Mouse (Mus musculus) common myeloid progenitor, adult 5-6 weeks (primary cell): ENCODE measurements around the gene Orai2. TPM values are rescaled to one million over a fixed set of nuclear protein-coding genes. Genes with fewer than 3 reads are reported as not detected.
"Not testable (repeated sequence)": the region's sequence is repeated elsewhere in the genome, so short reads cannot be mapped to it uniquely, and the experiment has no call there.

Source experiments
- ATAC-seq: replicated peaks from 2 replicates; pipeline ENCODE4 v1.8.0; 2016; ENCODE audit warnings: low read depth, mild to moderate bottlenecking, moderate TSS enrichment, inconsistent platforms; ENCODE audit not compliant: poor library complexity, severe bottlenecking
- total RNA-seq: library from RNA; stranded (forward); fragments of 200-1000, 187-1606 nt; gene quantifications from 2 replicates; pipeline ENCODE4 v1.2.3, GENCODE M21; 2017

The Orai2 gene
- total RNA-seq, 1 experiment from 2014 or later, result 33.7 TPM

- peak; percentile 43 for ATAC-seq
Measured at GRCm38 (mm10) chr5:136140057-136140482, 30.4 kb downstream of the Orai2 start.

GRCm38 (mm10) chr5:136139393-136139792 is 31.1 kb downstream of the Orai2 start:
- no peak for ATAC-seq

GRCm38 (mm10) chr5:136137658-136138274 is 32.7 kb downstream of the Orai2 start:
- 0 out of 2 replicates have a peak, but pooled peaks have one; percentile 21 for ATAC-seq

- ATAC-seq, result no peak
Measured at GRCm38 (mm10) chr5:136136292-136136990, 34.1 kb downstream of the Orai2 start.

- ATAC-seq, result peak; percentile 86
Measured at GRCm38 (mm10) chr5:136135571-136136291, 34.8 kb downstream of the Orai2 start, which contains the start of the genes Lrwd1 and Alkbh4. Lrwd1 (minus strand) TSS chr5:136136074. Alkbh4 (plus strand) TSS chr5:136136146.

GRCm38 (mm10) chr5:136122165-136122564 is 48.3 kb downstream of the Orai2 start:
- ATAC-seq, result no peak

GRCm38 (mm10) chr5:136116784-136117112 is 53.8 kb downstream of the Orai2 start:
- ATAC-seq, result peak; percentile 37

- peak; percentile 97 for ATAC-seq
Measured at GRCm38 (mm10) chr5:136115891-136116783, 54.4 kb downstream of the Orai2 start, which contains the start of gene Polr2j. Polr2j (plus strand) TSS chr5:136116631.

- not testable (repeated sequence) for ATAC-seq
Measured at GRCm38 (mm10) chr5:136113546-136113945, 57.0 kb downstream of the Orai2 start.

GRCm38 (mm10) chr5:136109042-136109441 is 61.5 kb downstream of the Orai2 start:
- ATAC-seq, result no peak

GRCm38 (mm10) chr5:136108486-136108885 is 62.0 kb downstream of the Orai2 start:
- ATAC-seq, result no peak

GRCm38 (mm10) chr5:136104511-136104910 is 66.0 kb downstream of the Orai2 start:
- no peak for ATAC-seq

- ATAC-seq, result peak; percentile 96
Measured at GRCm38 (mm10) chr5:136102099-136102820, 68.3 kb downstream of the Orai2 start.

- ATAC-seq, result no peak
Measured at GRCm38 (mm10) chr5:136098536-136098935, 72.0 kb downstream of the Orai2 start.

Other genes with a start within 250 kb of the Orai2 start
- 79.8 and 122 TPM in 2 replicates for gene Ywhag, start 236.1 kb downstream of the Orai2 start, total RNA-seq
- gene Ssc4d, start 196.2 kb downstream of the Orai2 start, total RNA-seq, result 1.0 and 1.3 TPM in 2 replicates
- gene Zp3, start 190.6 kb downstream of the Orai2 start, total RNA-seq, result not detected in 2 replicates
- 4.8 and 5.9 TPM in 2 replicates for gene Dtx2, start 175.9 kb downstream of the Orai2 start, total RNA-seq
- gene Upk3b, start 132.2 kb downstream of the Orai2 start, total RNA-seq, result not detected in 2 replicates
- gene Upk3bl, start 116.2 kb downstream of the Orai2 start, total RNA-seq, result not detected in 2 replicates
- 23.9 and 35.9 TPM in 2 replicates for gene Rasa4, start 86.8 kb downstream of the Orai2 start, total RNA-seq
- 158 and 163 TPM in 2 replicates for gene Polr2j, start 54.1 kb downstream of the Orai2 start, total RNA-seq
- 48.9 and 57.0 TPM in 2 replicates for gene Lrwd1, start 34.6 kb downstream of the Orai2 start, total RNA-seq
- 11.8 and 14.3 TPM in 2 replicates for gene Alkbh4, start 34.6 kb downstream of the Orai2 start, total RNA-seq
- gene Prkrip1, start 28.2 kb upstream of the Orai2 start, total RNA-seq, result 24.2 and 67.2 TPM in 2 replicates
- gene Sh2b2, start 75.8 kb upstream of the Orai2 start, total RNA-seq, result 4.3 and 8.7 TPM in 2 replicates